ENCODE assay signal across 11 mouse cellular contexts in genomic region chr11:88693905-88694893, GRCm38 (mm10). TPM values are rescaled to one million over a fixed set of nuclear protein-coding genes. Genes with fewer than 3 reads are reported as not detected.
DNase-seq lines count a peak whose midpoint lies in the region; ATAC-seq lines count a peak whose summit lies in the region.
"Had no signal": no experiment of that assay in that cellular context is flagged by ENCODE, and none has a peak within 500 bp of the region (broad histone marks: within the 10 kb centered on the region; RNA-seq: fewer than 3 reads in every experiment).

No protein-coding gene starts in this region.

- no peaks in the 10 kb centered on the region for H3K27me3 ChIP-seq in kidney, embryonic 15.5 days
- no peaks in the 10 kb centered on the region for H3K27me3 ChIP-seq in embryonic facial prominence, embryonic 11.5 days (ENCODE audit: control insufficient read depth, insufficient read depth, low read length)
- H3K27me3 ChIP-seq in hindbrain, embryonic 13.5 days = no peaks in the 10 kb centered on the region
- H3K27me3 ChIP-seq in midbrain, embryonic 15.5 days (replicated peaks) = no peaks in the 10 kb centered on the region
- H3K27me3 ChIP-seq: embryonic facial prominence, embryonic 15.5 days had no signal

- 17% methylated on average over 20 of the region's 20 CpGs for WGBS in kidney, embryonic 15.5 days
- 18% methylated on average over 20 of the region's 20 CpGs for WGBS in embryonic facial prominence, embryonic 11.5 days
- WGBS in hindbrain, embryonic 13.5 days = 11% methylated on average over 20 of the region's 20 CpGs
- 14% methylated on average over 20 of the region's 20 CpGs for WGBS in midbrain, embryonic 15.5 days

- DNase-seq in kidney, postnatal 36 days = no peak
- DNase-seq in embryonic facial prominence, embryonic 11.5 days (ENCODE audit: low spot score) = peak; percentile 74
- DNase-seq in right cerebral cortex, adult 18-20 months = no peak
- DNase-seq in adrenal gland, adult 8-10 months = no peak
- no peak for DNase-seq in natural killer cell, adult 2 months (ENCODE audit: low spot score in 2 of 2)

- peaks cover 91% of the 10 kb centered on the region for H3K4me1 ChIP-seq in kidney, embryonic 15.5 days
- peaks cover 30% of the 10 kb centered on the region for H3K4me1 ChIP-seq in embryonic facial prominence, embryonic 11.5 days (ENCODE audit: control insufficient read depth, insufficient read depth, low read length)
- peaks cover 90% of the 10 kb centered on the region for H3K4me1 ChIP-seq in hindbrain, embryonic 13.5 days (replicated peaks)
- peaks cover 81% of the 10 kb centered on the region for H3K4me1 ChIP-seq in midbrain, embryonic 15.5 days

- no peak overlapping the region for H3K9ac ChIP-seq in kidney, embryonic 15.5 days
- no peak overlapping the region for H3K9ac ChIP-seq in embryonic facial prominence, embryonic 11.5 days (replicated peaks; ENCODE audit: low read length)
- H3K9ac ChIP-seq in hindbrain, embryonic 13.5 days = no peak overlapping the region
- H3K9ac ChIP-seq in midbrain, embryonic 15.5 days = peak overlapping the region; percentile 1; the same call in 1 of the 2 replicates
- H3K9ac ChIP-seq: embryonic facial prominence, embryonic 15.5 days had no signal

- H3K9me3 ChIP-seq in kidney, embryonic 15.5 days (replicated peaks) = no peaks in the 10 kb centered on the region
- H3K9me3 ChIP-seq in embryonic facial prominence, embryonic 11.5 days (replicated peaks; ENCODE audit: control insufficient read depth, low read length) = no peaks in the 10 kb centered on the region
- H3K9me3 ChIP-seq in hindbrain, embryonic 13.5 days = no peaks in the 10 kb centered on the region
- H3K9me3 ChIP-seq in midbrain, embryonic 15.5 days = no peaks in the 10 kb centered on the region
- H3K9me3 ChIP-seq: embryonic facial prominence, embryonic 15.5 days had no signal

- no peak overlapping the region for H3K4me3 ChIP-seq in kidney, embryonic 15.5 days (replicated peaks)
- H3K4me3 ChIP-seq in embryonic facial prominence, embryonic 11.5 days (ENCODE audit: low read depth, low read length) = no peak overlapping the region
- no peak overlapping the region for H3K4me3 ChIP-seq in hindbrain, embryonic 13.5 days
- no peak overlapping the region for H3K4me3 ChIP-seq in midbrain, embryonic 15.5 days
- H3K4me3 ChIP-seq: embryonic facial prominence, embryonic 15.5 days had no signal

- peak overlapping the region; percentile 14 for H3K4me2 ChIP-seq in kidney, embryonic 15.5 days
- H3K4me2 ChIP-seq in embryonic facial prominence, embryonic 11.5 days (ENCODE audit: low read depth, low read length) = no peak overlapping the region
- peak overlapping the region; percentile 13; the same call in 1 of the 2 replicates for H3K4me2 ChIP-seq in hindbrain, embryonic 13.5 days
- no peak overlapping the region for H3K4me2 ChIP-seq in midbrain, embryonic 15.5 days
- H3K4me2 ChIP-seq: liver, embryonic 11.5 days had no signal

- H3K36me3 ChIP-seq in kidney, embryonic 15.5 days = peaks cover 11% of the 10 kb centered on the region
- H3K36me3 ChIP-seq in embryonic facial prominence, embryonic 11.5 days (replicated peaks; ENCODE audit: control insufficient read depth, insufficient read depth, low read depth, low read length) = no peaks in the 10 kb centered on the region
- H3K36me3 ChIP-seq in hindbrain, embryonic 13.5 days = peaks cover 17% of the 10 kb centered on the region
- H3K36me3 ChIP-seq in midbrain, embryonic 15.5 days (replicated peaks) = no peaks in the 10 kb centered on the region

- peak overlapping the region; percentile 75 for H3K27ac ChIP-seq in kidney, embryonic 15.5 days
- H3K27ac ChIP-seq in embryonic facial prominence, embryonic 11.5 days (replicated peaks; ENCODE audit: low read depth, low read length) = peak overlapping the region; percentile 53
- peak overlapping the region; percentile 79 for H3K27ac ChIP-seq in hindbrain, embryonic 13.5 days
- H3K27ac ChIP-seq in midbrain, embryonic 15.5 days = 0 out of 2 replicates have a peak overlapping the region, but pooled peaks have one; percentile 17

- ATAC-seq in kidney, embryonic 15.5 days (replicated peaks; ENCODE audit: low FRiP score) = 0 out of 2 replicates have a peak, but pooled peaks have one; percentile 19
- peak; percentile 62 for ATAC-seq in embryonic facial prominence, embryonic 11.5 days (replicated peaks; ENCODE audit: insufficient number of reproducible peaks, low FRiP score, low TSS enrichment, low read depth)
- no peak for ATAC-seq in hindbrain, embryonic 13.5 days (ENCODE audit: low FRiP score)
- 0 out of 2 replicates have a peak, but pooled peaks have one; percentile 25 for ATAC-seq in midbrain, embryonic 15.5 days (replicated peaks)
- ATAC-seq: inflammation-experienced regulatory T-cells, adult 6 months had no signal

RNA-seq across cellular contexts. Expression of gene Msi2, which starts 24.1 kb away (rescaled TPM):
- 29.1 and 29.3 TPM in 2 replicates for polyA plus RNA-seq in kidney, embryonic 15.5 days (2015; fragmentation: Nextera tagmentation; extraction: Ambion mirVana)
- polyA plus RNA-seq in embryonic facial prominence, embryonic 11.5 days (2014; fragmentation: Nextera tagmentation; extraction: Ambion mirVana) = 13.4 and 15.0 TPM in 2 replicates
- polyA plus RNA-seq in hindbrain, embryonic 13.5 days (2015; fragmentation: Nextera tagmentation; extraction: Ambion mirVana) = 36.6 and 41.0 TPM in 2 replicates
- polyA plus RNA-seq in midbrain, embryonic 15.5 days (2015; fragmentation: Nextera tagmentation; extraction: Ambion mirVana) = 32.0 and 33.6 TPM in 2 replicates
- 100 to 1,000 TPM; 158 to 319 (median 228) TPM for total RNA-seq in adrenal gland, adult 8-10 months (2022)

Comparison
In these comparisons a context has a peak if more than half of its experiments do, and no peak if none do; other contexts are left out.
1. H3K27ac ChIP-seq: peak in every context shown above with its lines; median percentile 79 in hindbrain, embryonic 13.5 days; 75 in kidney, embryonic 15.5 days; 53 in embryonic facial prominence, embryonic 11.5 days; 17 in midbrain, embryonic 15.5 days.
2. H3K4me2 ChIP-seq: peak in kidney, embryonic 15.5 days (single experiment) and hindbrain, embryonic 13.5 days (single experiment); none in embryonic facial prominence, embryonic 11.5 days (single experiment) and midbrain, embryonic 15.5 days (single experiment).